Mouse (Mus musculus) heart, embryonic 10.5 days (tissue): ENCODE measurements around the gene Adk. TPM values are rescaled to one million over a fixed set of nuclear protein-coding genes. Genes with fewer than 3 reads are reported as not detected.
A peak's percentile ranks its signal among the peaks of the same experiment; 100 is the strongest.

Experiments used
- DNase-seq: peaks from one replicate; pipeline ENCODE4 v3.0.0-alpha.2; 2017; ENCODE audit warnings: low spot score
- H3K27ac ChIP-seq: fragments of 300-500 bp; sonication (generic); 2 replicates; pipeline ENCODE4 v1.5.1; 2016; ENCODE audit warnings: mild to moderate bottlenecking
- H3K27me3 ChIP-seq: fragments of 300-500 bp; sonication (generic); 2 replicates; pipeline ENCODE4 v1.6.1; 2016; ENCODE audit warnings: mild to moderate bottlenecking; ENCODE audit not compliant: poor library complexity, insufficient read depth, severe bottlenecking
- H3K36me3 ChIP-seq: fragments of 300-500 bp; sonication (generic); 2 replicates; pipeline ENCODE4 v1.6.1; 2016; ENCODE audit warnings: mild to moderate bottlenecking, moderate library complexity
- H3K4me1 ChIP-seq: fragments of 300-500 bp; sonication (generic); 2 replicates; pipeline ENCODE4 v1.6.1; 2016; ENCODE audit warnings: mild to moderate bottlenecking
- H3K4me3 ChIP-seq: fragments of 300-500 bp; sonication (generic); 2 replicates; pipeline ENCODE4 v1.5.1; 2016; ENCODE audit warnings: mild to moderate bottlenecking, moderate library complexity
- H3K9me3 ChIP-seq: fragments of 300-500 bp; sonication (generic); 2 replicates; pipeline ENCODE4 v1.6.1; 2016; ENCODE audit warnings: mild to moderate bottlenecking, moderate library complexity
- WGBS: fragments of 180-500 bp; shearing (Covaris S2); methylation state at CpG from one replicate; pipeline ENCODE4 v1.1.7; 2016; 5-methylcytosine and 5-hydroxymethylcytosine counted together
- polyA plus RNA-seq: library from polyadenylated mRNA; unstranded; fragments of >200 nt; fragmentation: Nextera tagmentation; extraction: Ambion mirVana; gene quantifications from 2 replicates; pipeline ENCODE4 v1.2.1, GENCODE M21; 2016

The Adk gene
- polyA plus RNA-seq, 1 experiment from 2014 or later = 275 TPM

DNA sequence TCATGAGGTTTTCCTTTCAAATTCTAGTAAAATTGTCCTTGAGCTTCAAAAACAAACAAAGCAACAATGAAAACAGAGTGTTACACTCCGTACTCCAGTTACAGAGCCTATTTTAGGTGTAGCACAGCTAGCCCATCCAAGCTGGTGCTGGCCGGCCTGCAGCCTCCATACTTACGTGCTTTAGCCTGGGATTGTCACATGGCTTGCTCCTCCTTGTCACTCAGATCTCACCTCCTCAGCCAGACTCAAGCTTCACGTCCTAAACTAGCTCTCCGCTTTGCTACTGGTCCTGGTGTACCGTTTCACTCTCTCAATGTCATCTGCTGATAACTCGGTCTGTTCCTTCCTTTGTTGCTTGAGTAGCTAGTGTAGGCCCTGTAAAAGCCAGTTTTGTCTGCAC is 366.0 kb downstream of the Adk start:
- peak overlapping the region; percentile 71 for H3K27ac ChIP-seq
- no peaks in the 10 kb centered on the region for H3K9me3 ChIP-seq
- 40% methylated on average over 7 of the region's 7 CpGs for WGBS

GRCm38 (mm10) chr14:21427369-21427768 is 375.0 kb downstream of the Adk start:
- H3K4me3 ChIP-seq = no peak overlapping the region
- DNase-seq = no peak
- H3K27ac ChIP-seq = no peak overlapping the region
- H3K36me3 ChIP-seq = peaks cover 24% of the 10 kb centered on the region
- no peaks in the 10 kb centered on the region for H3K4me1 ChIP-seq
- WGBS = 80% methylated on average over 7 of the region's 7 CpGs
- no peaks in the 10 kb centered on the region for H3K9me3 ChIP-seq
- H3K27me3 ChIP-seq = no peaks in the 10 kb centered on the region

More for the DNA sequence above, 366.0 kb downstream of the Adk start:
- no peak overlapping the region for H3K4me3 ChIP-seq
- no peak for DNase-seq
- H3K27me3 ChIP-seq = no peaks in the 10 kb centered on the region
- peaks cover 16% of the 10 kb centered on the region for H3K4me1 ChIP-seq
- H3K36me3 ChIP-seq = no peaks in the 10 kb centered on the region; the same call in 1 of the 2 replicates

DNA sequence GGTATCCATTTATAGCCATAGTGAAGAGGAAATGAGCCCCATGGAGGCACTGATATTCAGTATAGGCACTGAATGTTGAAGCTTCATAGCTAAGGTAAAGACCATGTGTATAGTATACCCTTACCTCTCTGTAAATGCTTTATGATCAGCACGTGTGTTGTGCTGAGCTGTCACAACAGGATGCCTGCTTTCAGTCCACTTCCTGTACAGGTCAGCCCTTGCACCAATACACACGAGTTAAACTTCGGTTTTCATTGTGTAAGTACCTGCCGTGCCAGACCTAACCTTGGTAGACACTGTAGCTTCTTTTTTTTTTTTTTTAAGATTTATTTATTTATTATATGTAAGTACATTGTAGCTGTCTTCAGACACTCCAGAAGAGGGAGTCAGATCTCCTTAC is 381.0 kb downstream of the Adk start:
- Histone ChIP-seq H3K27me3 (no peaks in the 10 kb centered on the region), H3K36me3 (peaks cover 20% of the 10 kb centered on the region), H3K9me3 (no peaks in the 10 kb centered on the region), H3K4me1 (peaks cover 19% of the 10 kb centered on the region), H3K4me3 (no peak overlapping the region), H3K27ac (no peak overlapping the region)
- DNase-seq = no peak
- WGBS = 85% methylated on average over 4 of the region's 4 CpGs

GRCm38 (mm10) chr14:21433995-21434394 is 381.6 kb downstream of the Adk start:
- DNase-seq = no peak
- peaks cover 23% of the 10 kb centered on the region for H3K4me1 ChIP-seq
- H3K36me3 ChIP-seq = peaks cover 20% of the 10 kb centered on the region
- H3K4me3 ChIP-seq = no peak overlapping the region
- H3K27me3 ChIP-seq = no peaks in the 10 kb centered on the region
- H3K27ac ChIP-seq = peak overlapping the region; percentile 36; the same call in 1 of the 2 replicates
- 83% methylated on average over 5 of the region's 5 CpGs for WGBS
- H3K9me3 ChIP-seq = no peaks in the 10 kb centered on the region

DNA sequence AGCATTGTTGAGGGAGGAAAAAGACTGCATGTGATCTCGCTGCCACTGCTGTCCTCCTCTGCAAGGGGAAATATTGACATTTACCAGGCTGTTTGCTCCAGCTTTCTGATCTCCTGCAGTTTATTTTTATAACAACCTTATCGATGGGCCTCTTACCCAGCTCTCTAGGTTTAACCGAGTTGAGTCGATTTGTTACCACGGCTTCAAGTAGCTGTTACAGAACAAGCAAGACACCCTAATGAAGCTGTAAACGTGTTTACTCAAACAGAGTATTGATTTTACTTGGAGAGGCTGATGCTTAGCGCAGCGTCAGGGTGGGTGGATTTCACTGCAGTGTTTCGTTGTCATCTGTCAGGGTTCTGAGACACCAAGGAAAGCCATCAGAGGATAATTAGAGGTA is 382.3 kb downstream of the Adk start:
- WGBS = 42% methylated on average over 9 of the region's 9 CpGs
- peaks cover 26% of the 10 kb centered on the region for H3K4me1 ChIP-seq
- H3K27me3 ChIP-seq = no peaks in the 10 kb centered on the region
- H3K4me3 ChIP-seq = no peak overlapping the region
- H3K27ac ChIP-seq = peak overlapping the region; percentile 71
- no peaks in the 10 kb centered on the region for H3K9me3 ChIP-seq
- DNase-seq = no peak
- peaks cover 20% of the 10 kb centered on the region for H3K36me3 ChIP-seq

GRCm38 (mm10) chr14:21439785-21440184 is 387.4 kb downstream of the Adk start:
- Histone ChIP-seq H3K9me3 (no peaks in the 10 kb centered on the region), H3K36me3 (peaks cover 9% of the 10 kb centered on the region; the same call in 1 of the 2 replicates), H3K27me3 (no peaks in the 10 kb centered on the region), H3K4me1 (peaks cover 42% of the 10 kb centered on the region), H3K27ac (no peak overlapping the region), H3K4me3 (no peak overlapping the region)
- no peak for DNase-seq
- 50% methylated on average over 4 of the region's 4 CpGs for WGBS

DNA sequence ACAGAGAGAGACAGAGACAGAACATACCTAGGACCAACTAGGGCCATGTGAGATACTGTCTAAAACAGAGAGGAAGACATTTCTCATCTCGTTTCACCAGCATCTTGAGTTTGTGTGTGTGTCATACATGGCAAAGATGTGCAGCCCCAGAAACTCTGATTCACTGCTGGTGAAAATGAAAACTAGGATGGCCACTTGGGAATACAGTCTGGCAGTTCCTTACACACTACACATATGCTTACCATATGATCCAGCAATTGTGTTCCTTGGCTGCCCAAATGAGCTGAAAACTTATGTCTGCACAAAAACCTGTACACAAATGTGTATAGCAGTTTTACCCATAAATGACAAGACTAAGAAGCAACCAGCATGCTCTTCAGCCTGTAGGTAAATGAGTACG is 388.2 kb downstream of the Adk start:
- Histone ChIP-seq H3K9me3 (no peaks in the 10 kb centered on the region), H3K36me3 (peaks cover 9% of the 10 kb centered on the region; the same call in 1 of the 2 replicates), H3K27ac (no peak overlapping the region), H3K4me1 (peaks cover 42% of the 10 kb centered on the region), H3K27me3 (no peaks in the 10 kb centered on the region), H3K4me3 (no peak overlapping the region)
- DNase-seq = no peak
- WGBS = 94% methylated on average over 2 of the region's 2 CpGs

GRCm38 (mm10) chr14:21441772-21442533 is 389.6 kb downstream of the Adk start:
- H3K27ac ChIP-seq = no peak overlapping the region
- H3K4me3 ChIP-seq = no peak overlapping the region
- H3K27me3 ChIP-seq = no peaks in the 10 kb centered on the region
- peaks cover 9% of the 10 kb centered on the region; the same call in 1 of the 2 replicates for H3K36me3 ChIP-seq
- 86% methylated on average over 10 of the region's 10 CpGs for WGBS
- DNase-seq = no peak
- H3K4me1 ChIP-seq = peaks cover 38% of the 10 kb centered on the region
- no peaks in the 10 kb centered on the region for H3K9me3 ChIP-seq

- Histone ChIP-seq H3K27ac (no peak overlapping the region), H3K27me3 (no peaks in the 10 kb centered on the region), H3K9me3 (no peaks in the 10 kb centered on the region), H3K4me1 (peaks cover 2% of the 10 kb centered on the region; the same call in 1 of the 2 replicates), H3K4me3 (no peak overlapping the region), H3K36me3 (peaks cover 15% of the 10 kb centered on the region; the same call in 1 of the 2 replicates)
- DNase-seq = no peak
- WGBS = 69% methylated on average over 4 of the region's 4 CpGs
Measured at GRCm38 (mm10) chr14:21452581-21452980, 400.2 kb downstream of the Adk start.

- Histone ChIP-seq H3K27ac (no peak overlapping the region), H3K4me3 (no peak overlapping the region), H3K9me3 (no peaks in the 10 kb centered on the region), H3K4me1 (peaks cover 2% of the 10 kb centered on the region; the same call in 1 of the 2 replicates), H3K36me3 (peaks cover 12% of the 10 kb centered on the region; the same call in 1 of the 2 replicates), H3K27me3 (0 out of 2 replicates have a peak, but pooled peaks cover 2% of the 10 kb centered on the region)
- no peak for DNase-seq
- WGBS = 78% methylated on average over 2 of the region's 2 CpGs
Measured at GRCm38 (mm10) chr14:21453896-21454295, 401.5 kb downstream of the Adk start.

DNA sequence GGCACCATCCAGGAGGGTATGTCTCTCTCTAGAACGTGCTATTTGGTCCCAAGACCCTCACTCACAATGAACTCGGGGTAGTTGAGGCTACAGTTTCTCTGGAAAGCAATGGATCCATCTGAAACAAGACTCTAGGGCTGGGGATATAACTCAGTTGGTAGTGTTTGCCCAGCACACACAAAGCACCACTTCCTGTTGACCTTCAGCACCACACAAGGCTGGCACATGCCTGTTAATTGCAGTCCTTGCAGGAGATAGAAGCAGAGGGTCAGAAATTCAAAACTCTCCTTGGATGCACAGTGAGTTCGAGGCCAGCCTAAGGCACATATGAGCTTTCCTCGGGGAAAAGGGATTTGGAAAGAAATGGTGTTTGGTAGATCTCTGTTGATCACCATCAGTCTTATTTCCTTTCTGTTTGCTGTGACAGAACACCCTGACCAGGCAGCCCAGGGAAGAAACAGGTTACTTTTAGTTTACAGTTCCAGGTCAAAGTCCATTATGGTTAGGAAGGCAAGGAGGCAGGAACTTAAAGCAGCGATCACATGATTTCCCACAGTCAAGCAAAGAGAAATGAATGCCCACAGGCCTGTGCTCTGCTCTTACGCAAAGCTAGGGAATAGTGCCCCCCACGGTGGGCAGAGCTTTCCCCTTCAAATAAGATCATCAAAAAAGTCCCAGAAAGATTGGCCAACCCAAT is 403.4 kb downstream of the Adk start:
- 88% methylated on average over 7 of the region's 7 CpGs for WGBS
- H3K9me3 ChIP-seq = no peaks in the 10 kb centered on the region
- no peak for DNase-seq
- no peak overlapping the region for H3K27ac ChIP-seq
- 0 out of 2 replicates have a peak, but pooled peaks cover 9% of the 10 kb centered on the region for H3K27me3 ChIP-seq
- H3K4me3 ChIP-seq = no peak overlapping the region
- no peaks in the 10 kb centered on the region for H3K36me3 ChIP-seq
- H3K4me1 ChIP-seq = peaks cover 2% of the 10 kb centered on the region; the same call in 1 of the 2 replicates

- Histone ChIP-seq H3K36me3 (no peaks in the 10 kb centered on the region), H3K27me3 (0 out of 2 replicates have a peak, but pooled peaks cover 9% of the 10 kb centered on the region), H3K4me1 (no peaks in the 10 kb centered on the region; the same call in 1 of the 2 replicates), H3K9me3 (no peaks in the 10 kb centered on the region), H3K4me3 (no peak overlapping the region), H3K27ac (peak overlapping the region; percentile 36; the same call in 1 of the 2 replicates)
- DNase-seq = no peak
Measured at GRCm38 (mm10) chr14:21456526-21456925, 404.2 kb downstream of the Adk start.

DNA sequence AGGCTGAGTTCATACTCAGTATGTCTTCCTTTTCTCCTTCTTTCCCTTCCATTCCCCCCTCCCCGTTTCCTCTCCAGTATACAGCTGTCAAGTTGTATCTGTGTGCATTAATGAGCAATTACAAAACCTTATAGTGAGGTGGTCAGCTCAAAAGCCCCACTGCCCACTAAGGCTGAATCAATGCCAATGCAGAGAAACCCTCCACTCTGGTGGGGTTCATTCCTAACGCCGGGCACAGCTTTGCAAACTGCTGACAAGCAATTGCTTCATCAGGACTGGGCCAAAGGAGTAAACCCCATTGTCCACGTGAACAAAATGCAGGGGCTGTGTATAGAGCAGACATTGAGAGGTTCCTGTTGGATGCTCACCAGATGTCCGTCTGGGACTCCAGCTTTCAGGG is 405.5 kb downstream of the Adk start:
- Histone ChIP-seq H3K4me3 (no peak overlapping the region), H3K27ac (no peak overlapping the region), H3K36me3 (no peaks in the 10 kb centered on the region), H3K4me1 (no peaks in the 10 kb centered on the region), H3K27me3 (0 out of 2 replicates have a peak, but pooled peaks cover 9% of the 10 kb centered on the region), H3K9me3 (no peaks in the 10 kb centered on the region)
- DNase-seq = no peak
- WGBS = 82% methylated on average over 5 of the region's 5 CpGs
